Mouse (Mus musculus) CH12.LX (cell line): Measurements from ENCODE around the gene Nod2.

Source experiments
- CHD1 ChIP-seq: IDR thresholded peaks from 2 replicates; pipeline ENCODE4 v1.6.1; 2012; ENCODE audit warnings: low read depth, low read length, improper control_type of control experiment, inconsistent platforms
- CHD2 ChIP-seq: IDR thresholded peaks from 2 replicates; pipeline ENCODE4 v1.6.1; 2011; ENCODE audit warnings: low read length, improper control_type of control experiment
- CTCF ChIP-seq, 2 experiments: IDR thresholded peaks in 1 of 2; conservative IDR thresholded peaks in 1 of 2; 2 replicates each; pipeline ENCODE4 v1.5.1; 2011 to 2012; ENCODE audit warnings: low read depth in 2 of 2, low read length in 2 of 2, improper control_type of control experiment in 1 of 2, inconsistent platforms in 1 of 2, mild to moderate bottlenecking in 1 of 2, moderate library complexity in 1 of 2
- EP300 ChIP-seq: IDR thresholded peaks from 2 replicates; pipeline ENCODE4 v1.6.1; 2011; ENCODE audit warnings: low read length, improper control_type of control experiment
- HCFC1 ChIP-seq: IDR thresholded peaks from 2 replicates; pipeline ENCODE4 v1.6.1; 2012; ENCODE audit warnings: low read depth, mild to moderate bottlenecking, inconsistent platforms, low read length, improper control_type of control experiment
- MXI1 ChIP-seq: IDR thresholded peaks from 2 replicates; pipeline ENCODE4 v1.6.1; 2011; ENCODE audit warnings: mild to moderate bottlenecking, low read depth, low read length, improper control_type of control experiment
- POLR2A ChIP-seq: IDR thresholded peaks from 2 replicates; pipeline ENCODE4 v1.6.1; 2011; ENCODE audit warnings: low read depth, mild to moderate bottlenecking, improper control_type of control experiment, low read length
- SMC3 ChIP-seq: IDR thresholded peaks from 2 replicates; pipeline ENCODE4 v1.6.1; 2011; ENCODE audit warnings: low read depth, low read length, improper control_type of control experiment
- USF1 ChIP-seq: IDR thresholded peaks from 2 replicates; pipeline ENCODE4 v1.6.1; 2014; ENCODE audit warnings: low read depth, mild to moderate bottlenecking, inconsistent platforms, low read length, improper control_type of control experiment
- ZC3H11A ChIP-seq: IDR thresholded peaks from 2 replicates; pipeline ENCODE4 v1.6.1; 2012; ENCODE audit warnings: low read depth, mild to moderate bottlenecking, inconsistent platforms, low read length, improper control_type of control experiment
- ZKSCAN1 ChIP-seq: IDR thresholded peaks from 2 replicates; pipeline ENCODE4 v1.6.1; 2012; ENCODE audit warnings: low read depth, inconsistent platforms, low read length, improper control_type of control experiment, borderline replicate concordance

GRCm38 (mm10) chr8:88701611-88702010 lies 54.5 kb downstream of the Nod2 start:
- TF ChIP-seq HCFC1 (no peak), CTCF (conservative IDR thresholded peaks at IDR 0.05 in 1 of 2, IDR thresholded peaks at IDR 0.05 in 1 of 2; ENCODE audit: low read depth in 2 of 2, low read length in 2 of 2) (peak in 1 of 2 experiments; percentile 78; a peak in 2 of 4 replicates), MXI1 (no peak), ZC3H11A (no peak), SMC3 (peak; percentile 79), POLR2A (no peak), USF1 (no peak), CHD2 (no peak), CHD1 (no peak), ZKSCAN1 (no peak), EP300 (no peak)
